Mouse (Mus musculus) liver, postnatal 0 days (tissue): ENCODE data around the gene Scamp1.

ENCODE experiments used
- CTCF ChIP-seq: sonication (generic); IDR thresholded peaks from 2 replicates; pipeline ENCODE4 v1.5.1; 2016; ENCODE audit warnings: antibody characterized with exemption, low read depth
- EP300 ChIP-seq: IDR thresholded peaks from 2 replicates; pipeline ENCODE4 v1.6.1; 2016; ENCODE audit warnings: antibody characterized with exemption, low read depth, mild to moderate bottlenecking

DNA sequence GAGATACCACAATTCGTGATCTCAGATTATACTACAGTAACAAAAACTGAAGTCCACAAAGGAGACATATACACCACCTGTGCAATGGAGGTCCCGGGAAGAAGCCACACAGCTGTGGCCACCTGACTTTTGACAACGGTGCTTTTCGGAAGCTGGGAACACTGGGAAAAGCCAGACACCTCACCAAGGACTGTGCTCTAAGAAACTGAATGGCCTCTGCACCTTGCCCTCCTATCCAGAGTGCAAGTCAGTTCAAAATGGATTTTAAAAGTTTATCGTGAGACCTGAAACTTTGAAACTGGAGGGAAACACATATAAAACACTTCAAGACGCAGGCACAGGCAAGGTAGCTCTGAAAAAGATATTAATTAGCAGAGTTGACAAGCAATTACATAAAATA is 27.1 kb downstream of the Scamp1 start:
- TF ChIP-seq CTCF, result no peak
- TF ChIP-seq EP300, result no peak
